Mouse (Mus musculus) thymus, postnatal 36 days (tissue): ENCODE results near the gene Sugt1.
A peak's percentile ranks its signal among the peaks of the same experiment; 100 is the strongest.

Source experiments
- DNase-seq, 2 experiments: peaks; one replicate each; pipeline ENCODE4 v3.0.0; 2022; ENCODE audit warnings: mixed read lengths in 2 of 2

The Sugt1 gene

DNA sequence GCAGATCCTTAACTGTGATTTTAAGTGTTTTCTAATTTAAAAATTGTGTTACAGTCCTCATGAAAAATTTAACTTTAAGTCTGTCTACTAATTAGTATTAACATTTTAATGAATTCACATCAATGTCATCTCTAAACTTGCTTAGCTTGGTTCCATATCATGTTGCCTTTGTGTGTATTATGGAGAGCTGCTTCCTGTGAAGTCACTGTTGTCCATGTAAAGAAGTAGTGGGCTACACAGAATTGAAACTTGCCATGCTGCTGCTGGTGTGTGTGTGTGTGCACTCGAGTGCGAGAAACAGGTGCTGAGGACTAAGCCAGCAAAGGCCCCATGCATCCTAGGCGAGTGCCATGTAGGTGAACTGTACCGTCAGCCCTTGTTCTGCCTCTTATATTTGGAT lies 19.9 kb downstream of the Sugt1 start:
- no peak for DNase-seq

DNA sequence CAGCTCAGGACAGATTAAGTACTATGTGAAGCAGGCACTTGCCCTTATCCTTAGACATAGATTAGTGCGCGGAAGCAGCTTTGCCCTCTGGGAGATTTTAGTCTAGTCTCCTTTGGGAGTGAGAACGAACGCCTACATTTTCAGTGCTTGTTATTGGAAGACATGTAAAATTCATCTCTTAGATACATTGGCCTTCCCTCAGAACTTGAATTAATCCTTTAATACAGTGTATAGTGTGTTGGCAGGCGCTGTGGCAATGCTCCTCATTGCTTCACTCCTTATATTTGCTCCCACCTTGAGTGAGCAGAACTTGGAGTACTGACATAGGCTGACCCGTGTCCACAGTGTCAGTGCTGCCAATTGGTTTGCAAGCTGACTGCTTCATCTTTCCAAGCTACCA lies 20.8 kb downstream of the Sugt1 start:
- no peak for DNase-seq

DNA sequence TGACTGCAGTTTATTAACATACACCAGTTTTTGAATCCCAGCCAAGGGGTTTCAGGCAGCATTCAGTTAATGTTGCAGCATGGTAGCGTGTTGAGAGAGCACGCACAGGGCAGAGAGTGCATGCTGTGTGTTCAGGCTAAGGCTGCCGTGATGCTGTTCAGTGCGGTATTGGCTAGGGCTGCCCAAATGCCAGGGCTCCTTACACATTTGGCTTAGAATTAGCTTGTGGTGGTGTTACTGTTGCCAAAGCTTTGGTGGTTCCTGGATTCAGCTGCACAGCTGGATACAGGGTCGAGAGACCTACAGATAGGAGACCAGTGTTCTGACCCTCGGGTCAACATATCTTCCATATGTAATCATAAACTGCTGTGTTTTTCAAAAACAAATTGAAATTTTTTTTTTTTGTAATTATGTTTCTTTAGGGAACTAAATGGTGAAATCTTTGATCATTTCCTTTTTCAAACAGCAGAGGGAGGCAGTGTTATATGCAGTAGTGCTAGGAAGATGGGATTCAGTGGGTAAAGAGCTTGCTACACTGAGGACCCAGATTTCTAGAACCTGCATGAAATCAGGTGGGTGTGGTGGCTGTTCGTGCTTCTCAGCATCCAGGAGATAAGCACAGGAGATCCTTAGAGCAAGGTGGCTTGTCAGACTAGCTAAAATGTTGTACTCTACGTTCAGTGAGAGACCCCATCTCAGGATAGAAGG lies 29.8 kb downstream of the Sugt1 start:
- DNase-seq: no peak

DNA sequence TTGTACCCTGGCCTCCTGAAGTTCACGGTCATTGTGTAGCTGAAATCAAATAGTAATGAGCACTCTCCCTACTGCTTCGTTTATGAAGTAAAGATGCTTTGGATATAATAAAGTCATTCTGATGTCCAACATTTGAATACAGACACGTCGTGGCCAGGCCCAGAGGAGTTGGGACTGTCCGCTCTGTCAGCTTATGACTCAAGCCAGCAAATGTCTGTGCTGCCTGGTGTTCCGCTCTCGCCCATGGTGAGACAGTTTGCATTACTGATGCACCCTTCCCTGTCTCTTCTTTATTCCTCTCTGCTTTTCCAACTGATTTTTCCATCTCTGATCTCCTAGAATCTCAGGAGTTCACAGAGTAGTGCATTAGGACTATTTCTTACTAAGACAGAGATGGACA lies 32.3 kb downstream of the Sugt1 start:
- no peak for DNase-seq

DNA sequence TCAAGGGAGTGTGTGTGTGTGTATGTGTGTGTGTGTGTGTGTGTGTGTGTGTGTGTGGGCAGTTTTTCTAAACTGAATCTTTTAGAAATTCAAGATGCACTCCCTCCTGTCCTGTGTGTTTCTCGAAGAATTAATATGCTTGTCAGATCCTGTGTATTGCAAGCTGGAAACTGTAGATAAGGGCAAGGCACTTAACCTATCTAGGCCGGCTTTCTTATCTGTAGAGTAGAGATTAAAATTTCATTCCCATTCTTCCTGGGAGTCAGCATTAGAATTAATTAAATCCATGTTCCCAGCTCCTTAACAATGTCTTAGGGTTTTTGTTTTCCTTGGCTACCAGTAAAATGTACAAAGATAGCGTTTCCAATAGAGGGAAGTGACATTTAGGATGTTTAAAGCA lies 33.7 kb downstream of the Sugt1 start:
- no peak for DNase-seq

DNA sequence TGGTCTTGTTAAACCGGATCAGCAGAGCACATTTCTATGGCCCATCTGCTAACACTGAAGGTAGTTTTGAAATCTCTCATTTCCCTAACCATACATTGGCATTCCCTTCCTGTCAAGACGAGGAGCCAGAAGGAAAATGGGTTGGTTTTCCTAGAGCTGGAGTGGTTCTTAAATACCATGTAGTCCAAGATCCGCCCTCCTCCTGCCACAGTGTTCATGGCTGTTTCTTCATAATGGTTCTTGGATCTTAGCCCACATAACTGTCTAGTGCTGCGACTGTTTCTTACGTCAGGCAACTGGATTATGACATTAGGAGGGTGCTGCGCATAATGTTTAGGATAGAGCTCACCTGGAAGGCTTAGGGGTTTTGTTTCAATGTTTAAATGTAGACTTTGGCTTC lies 44.8 kb downstream of the Sugt1 start:
- DNase-seq: no peak

DNA sequence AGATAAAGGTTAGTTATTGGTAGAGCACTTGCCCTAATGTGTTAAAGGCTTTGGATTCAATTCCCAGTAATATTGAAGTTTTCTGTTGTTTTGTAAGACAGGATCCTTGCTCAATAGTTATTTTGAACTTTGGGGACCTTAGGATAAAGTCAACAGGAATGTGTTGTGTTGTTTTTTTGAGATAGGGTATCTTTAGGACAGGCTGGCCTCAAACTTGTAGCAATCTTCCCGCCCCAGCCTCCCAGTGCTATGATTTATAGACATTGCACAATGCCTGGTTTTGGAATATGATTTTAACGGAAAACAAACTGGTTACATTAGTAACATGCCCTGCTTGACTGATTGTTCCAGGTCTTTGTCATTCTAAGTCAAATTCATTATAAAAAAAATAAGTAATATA lies 45.7 kb downstream of the Sugt1 start:
- no peak for DNase-seq

DNA sequence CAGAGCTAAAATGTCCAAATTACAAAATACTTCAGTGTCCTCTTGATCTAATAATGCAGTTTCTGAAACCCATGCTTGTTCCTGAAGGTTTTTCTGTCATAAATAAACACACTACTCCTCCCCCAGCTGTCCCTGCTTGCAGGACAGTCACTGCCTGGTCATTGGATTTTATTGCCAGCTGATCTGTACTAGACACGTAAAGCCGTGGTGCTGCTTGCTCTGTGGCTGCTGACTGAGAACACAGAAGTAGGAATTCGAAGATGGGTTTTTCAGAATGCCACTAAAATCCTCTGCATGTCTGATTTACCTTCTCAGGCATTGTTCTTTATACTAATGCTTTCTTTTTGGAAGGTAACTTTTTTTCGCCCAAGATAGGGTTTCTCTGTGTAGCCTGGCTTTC lies 49.3 kb downstream of the Sugt1 start:
- DNase-seq: no peak

DNA sequence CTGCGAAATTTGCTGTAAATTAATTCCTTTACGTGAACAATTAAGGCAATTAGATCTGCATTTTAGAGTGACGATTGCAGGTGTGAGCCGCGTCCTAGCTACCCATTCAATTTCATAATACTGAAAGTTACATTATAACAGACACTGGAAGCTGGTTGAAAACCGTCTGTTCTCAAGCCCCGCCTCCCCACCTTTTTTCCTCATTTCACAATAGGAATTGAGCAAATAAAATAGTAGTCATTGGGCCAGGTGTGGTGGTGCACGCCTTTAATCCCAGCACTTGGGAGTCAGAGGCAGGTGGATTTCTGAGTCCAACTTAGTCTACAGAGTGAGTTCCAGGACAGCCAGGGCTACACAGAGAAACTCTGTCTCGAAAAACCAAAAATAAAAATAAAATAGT lies 54.6 kb downstream of the Sugt1 start:
- no peak for DNase-seq

DNA sequence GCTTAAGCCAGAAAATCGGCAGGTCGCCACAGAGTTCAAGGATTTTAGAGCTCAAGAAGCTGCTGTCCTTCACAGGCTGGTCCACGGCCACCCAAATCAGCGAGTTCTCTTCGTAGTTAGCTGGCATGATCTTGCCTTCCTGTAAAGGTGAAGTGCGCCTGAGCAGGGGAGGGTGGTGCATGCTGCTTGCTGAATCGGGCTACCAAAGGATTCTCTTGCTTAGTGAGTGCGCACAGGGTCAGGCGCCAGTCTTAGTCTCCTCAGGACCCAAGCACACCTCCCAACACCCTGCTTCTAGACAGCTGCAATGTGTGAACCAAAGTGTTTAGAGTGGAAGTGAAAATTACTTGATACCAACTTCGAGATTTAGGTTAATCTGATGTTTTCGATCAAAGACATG lies 57.9 kb downstream of the Sugt1 start:
- no peak for DNase-seq

DNA sequence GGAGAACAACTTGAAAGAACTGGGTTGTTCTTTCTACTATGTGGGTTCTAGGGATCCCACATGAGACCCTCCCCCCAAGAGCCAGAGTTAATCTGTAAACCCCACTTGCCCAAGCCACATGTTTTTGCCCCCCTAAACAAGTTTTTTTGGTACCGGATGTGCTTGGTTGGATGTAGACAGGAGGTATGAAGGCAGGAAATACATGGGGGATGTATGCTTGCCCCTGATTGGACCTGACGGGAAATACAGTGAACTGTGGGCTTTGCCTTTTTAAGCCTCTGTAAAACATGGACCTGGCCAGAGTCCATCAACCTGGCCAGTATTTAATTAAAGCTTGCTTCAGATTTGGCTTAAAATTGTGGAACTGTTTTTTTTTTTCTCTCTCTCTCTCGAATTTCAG lies 62.2 kb downstream of the Sugt1 start:
- DNase-seq: no peak

DNA sequence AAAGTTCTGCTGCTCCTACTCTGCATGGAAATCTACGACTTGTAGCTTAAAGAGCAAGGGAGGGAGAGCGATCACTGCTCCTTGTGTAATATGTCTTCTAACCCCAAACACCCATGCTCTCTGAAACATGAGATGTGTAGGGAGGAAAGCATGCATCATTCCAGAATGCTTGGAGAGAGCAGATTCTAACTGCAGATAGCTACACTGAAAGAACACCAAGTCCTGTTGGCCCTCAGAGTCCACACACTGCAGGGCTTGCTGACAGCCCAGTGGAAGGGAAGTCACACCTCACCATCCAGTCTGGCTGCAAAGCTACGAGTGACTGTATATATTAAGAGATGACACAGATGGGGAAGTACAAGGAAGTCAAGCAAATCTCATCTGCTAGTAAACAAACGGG lies 65.2 kb downstream of the Sugt1 start:
- no peak for DNase-seq

DNA sequence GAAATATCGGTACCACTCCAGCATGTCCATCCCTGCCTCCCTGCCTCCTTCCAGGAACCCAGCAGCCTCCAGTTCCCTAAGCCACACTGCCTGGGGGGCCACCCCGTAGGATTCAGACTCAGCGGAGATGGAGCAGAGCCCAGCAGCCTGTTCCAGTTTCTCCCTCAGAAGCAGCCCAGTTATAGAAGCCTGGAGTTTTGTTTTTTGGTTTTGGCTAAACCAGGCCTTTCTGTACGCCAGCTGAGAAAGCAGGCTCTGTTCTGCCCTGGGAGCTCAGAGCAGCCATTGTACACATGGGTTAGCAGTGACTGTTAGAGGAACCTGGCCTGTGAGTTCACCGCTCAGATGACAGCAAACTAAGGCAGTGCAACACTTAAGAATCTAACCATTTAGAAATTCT lies 70.8 kb downstream of the Sugt1 start:
- DNase-seq: no peak

DNA sequence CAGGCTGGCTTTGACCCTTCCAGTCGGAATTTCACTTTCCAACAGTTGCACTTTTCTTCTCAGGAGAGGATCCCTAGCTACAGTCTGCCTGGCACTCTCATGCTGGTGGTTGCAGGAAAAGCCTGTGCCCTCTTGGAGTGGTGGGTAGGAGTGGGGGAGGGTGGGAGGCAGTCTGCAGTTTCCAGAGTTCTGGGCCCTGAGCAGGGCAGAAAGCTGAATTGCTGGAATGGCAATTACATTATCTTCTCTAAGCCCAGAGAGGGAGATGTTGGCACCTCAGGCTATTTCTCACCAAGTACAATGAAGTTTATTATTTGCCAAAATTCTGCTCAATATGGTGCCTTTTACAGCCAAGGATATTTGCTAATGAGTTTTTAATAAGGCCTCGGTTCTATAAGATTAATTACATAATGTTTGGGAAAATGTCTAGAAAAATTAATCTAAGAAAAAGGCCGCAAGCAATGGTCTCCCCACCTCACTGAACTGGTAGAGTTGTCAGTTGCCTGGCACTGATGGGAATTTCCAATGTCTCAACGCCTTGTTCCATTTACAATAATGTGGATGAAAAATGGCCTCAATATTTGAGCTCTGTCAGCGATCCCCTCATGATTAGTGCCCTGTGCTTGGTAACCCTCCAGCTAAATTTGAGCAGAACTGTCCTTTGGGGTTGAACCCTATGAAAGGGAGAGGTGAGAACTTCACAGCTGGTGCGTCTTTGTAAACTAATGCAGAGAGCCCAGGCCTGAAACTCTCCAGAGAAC lies 71.4 kb downstream of the Sugt1 start:
- no peak for DNase-seq

DNA sequence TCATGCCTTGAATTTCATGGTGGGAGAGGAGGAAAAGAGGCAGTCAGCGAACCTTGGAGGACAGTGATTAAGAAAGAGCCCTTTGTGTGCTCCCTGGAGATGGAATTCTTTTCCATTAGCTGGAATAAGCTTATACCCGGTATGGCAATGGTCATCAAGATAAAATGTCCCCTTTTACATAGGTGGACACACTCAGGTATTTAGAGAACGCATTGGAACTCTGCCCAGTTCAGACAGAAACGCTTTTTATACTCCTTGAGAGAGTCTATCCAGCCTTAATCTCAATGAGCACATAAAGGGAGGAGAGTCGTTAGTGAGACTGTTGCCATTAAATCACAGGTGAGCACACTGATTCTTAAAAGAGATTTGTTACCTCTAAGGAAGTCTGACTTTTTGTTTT lies 73.0 kb downstream of the Sugt1 start:
- DNase-seq: no peak

DNA sequence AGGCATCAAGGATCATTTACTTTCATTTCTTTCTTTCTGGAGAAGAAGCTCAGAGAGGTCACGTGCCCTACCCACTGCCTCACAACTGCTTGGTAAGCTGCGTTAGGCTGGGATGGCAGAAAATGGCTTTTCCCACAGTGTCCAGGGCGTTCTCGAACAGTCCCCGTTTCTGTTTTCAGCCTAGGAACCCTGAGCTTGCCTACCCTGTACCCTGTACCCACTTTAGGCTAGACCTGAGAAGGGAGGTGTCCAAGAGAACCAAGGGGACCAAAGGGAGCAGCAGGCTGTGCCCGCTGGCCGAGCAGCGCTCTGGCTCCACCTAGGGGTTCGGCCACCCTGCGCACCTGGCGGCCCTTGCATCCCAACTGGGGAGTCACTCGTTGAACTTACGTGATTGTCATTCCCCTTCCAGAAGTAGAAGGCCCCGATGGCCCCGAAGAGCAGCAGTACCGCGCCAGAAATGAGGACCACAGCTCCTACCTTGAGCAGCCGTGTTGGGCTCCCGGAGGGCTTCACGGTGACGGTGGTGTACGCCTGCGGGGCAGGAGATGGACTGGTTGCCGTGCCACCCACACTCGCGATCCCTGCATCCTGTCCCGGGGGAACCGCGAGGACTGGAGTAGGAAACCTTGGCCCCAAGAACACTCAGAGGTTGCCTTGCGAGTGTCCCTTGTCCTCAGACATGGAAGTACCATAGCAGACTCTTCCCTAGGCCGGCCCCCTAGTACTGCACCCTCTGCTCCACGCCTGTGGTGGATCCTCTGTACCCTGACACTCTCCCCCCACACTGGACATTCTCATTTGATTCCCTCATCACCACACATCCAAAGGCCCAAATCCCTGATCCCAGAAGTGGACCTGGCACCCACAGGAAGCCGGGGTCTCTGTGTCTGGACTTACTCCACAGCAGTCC lies 73.8 kb downstream of the Sugt1 start:
- peak; percentile 76 to 82 for DNase-seq

DNA sequence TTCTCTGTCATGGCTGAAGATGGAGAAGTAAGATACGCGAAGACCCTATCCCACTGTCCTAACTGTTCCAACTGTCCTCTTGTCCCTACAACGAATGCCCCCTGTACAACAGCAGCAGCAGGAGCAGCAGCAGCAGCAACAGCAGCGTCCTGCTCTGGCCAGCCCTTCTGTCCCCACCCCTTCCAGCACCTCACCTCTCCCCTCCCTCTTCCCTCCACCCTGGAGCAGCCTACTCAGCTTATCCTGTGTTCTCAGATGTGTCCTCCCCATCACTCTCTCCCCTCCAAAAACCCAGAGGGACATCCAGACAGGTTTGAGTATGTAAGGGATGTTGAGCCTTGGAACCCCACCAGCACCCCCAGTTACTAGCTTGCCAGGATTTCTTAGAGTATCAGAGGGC lies 74.5 kb downstream of the Sugt1 start, which contains the start of gene Cnmd:
Cnmd (minus strand) TSS at position 170 of the 400 bp plus-strand sequence.
- DNase-seq: no peak

DNA sequence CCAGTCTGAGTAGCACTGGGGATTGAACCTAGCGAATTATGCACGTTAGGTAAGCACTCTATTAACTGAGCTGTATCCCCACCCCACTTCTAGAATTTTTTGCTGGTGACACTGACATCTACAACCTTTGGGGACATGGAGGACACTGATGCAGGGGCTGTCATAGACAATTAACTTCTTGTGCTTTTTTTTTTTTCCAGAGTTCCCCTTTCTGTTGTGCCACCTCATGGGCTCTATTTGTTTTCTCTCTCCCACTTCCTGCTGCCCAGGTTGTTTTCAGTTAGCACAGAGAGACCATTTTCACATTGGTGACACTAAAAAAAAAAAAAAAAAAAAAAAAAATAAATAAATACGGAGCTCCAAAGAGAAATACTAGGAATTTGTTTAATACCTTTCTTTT lies 83.5 kb downstream of the Sugt1 start:
- no peak for DNase-seq

DNA sequence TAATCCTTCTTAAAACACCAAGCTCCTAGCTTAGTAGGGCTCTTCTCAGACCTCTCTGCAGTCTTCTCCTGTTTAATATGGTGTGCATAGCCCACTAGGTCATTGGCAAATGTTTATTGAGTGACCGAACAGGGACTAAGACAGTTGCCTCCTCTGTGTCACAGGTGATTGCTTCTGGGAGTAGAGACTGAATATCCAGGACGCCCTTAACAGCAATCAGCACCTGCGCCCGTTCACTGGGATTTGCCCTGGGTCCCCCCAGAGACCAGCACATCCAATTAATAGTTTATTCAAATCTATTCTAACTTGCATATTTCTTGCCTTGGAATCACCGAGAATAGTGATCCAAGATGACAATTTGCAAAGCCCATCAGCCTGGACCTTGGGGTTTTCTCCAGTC lies 85.1 kb downstream of the Sugt1 start:
- DNase-seq: no peak

DNA sequence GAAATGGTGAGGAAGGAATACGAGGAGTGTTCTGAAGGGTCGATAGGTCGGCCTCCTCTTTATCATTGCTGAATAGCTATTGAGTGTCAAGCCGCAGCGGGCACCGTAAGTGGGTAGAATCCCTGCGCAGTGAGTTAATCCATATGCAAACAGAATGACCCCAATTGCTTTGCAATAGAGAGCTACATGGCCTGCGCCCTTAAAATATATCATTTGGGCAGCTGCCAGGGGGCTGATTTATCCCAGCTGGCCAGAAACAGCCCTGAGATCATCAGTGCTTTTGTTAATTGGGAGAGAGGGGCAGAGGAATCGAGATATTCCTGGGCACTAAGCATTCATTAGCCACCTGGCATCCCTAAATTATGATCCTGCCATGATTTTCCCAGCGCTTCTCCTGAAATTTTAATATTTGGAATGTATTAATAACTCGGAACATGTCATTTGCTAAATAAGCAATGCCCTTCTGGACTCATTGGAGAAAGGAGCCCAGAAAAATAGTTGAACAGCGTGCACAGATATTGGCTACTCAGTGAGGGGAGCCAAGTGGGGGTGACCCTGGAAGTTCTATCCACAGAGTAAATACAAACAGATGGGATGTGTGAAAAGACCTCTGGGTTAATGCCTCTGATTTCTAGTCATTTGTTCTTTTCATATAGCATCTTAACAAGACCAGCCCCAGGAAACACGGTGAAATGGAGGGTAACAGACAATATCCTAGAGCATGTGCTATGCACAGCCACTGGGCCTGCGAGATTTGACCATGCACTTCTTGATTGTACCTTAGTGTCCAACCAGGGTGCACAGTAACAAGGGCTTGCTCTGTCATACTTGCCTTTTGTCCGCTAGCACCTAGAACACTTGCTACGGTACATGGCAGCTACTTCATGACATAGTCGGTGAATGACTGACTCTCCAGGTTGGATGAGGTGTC lies 85.9 kb downstream of the Sugt1 start:
- no peak for DNase-seq

DNA sequence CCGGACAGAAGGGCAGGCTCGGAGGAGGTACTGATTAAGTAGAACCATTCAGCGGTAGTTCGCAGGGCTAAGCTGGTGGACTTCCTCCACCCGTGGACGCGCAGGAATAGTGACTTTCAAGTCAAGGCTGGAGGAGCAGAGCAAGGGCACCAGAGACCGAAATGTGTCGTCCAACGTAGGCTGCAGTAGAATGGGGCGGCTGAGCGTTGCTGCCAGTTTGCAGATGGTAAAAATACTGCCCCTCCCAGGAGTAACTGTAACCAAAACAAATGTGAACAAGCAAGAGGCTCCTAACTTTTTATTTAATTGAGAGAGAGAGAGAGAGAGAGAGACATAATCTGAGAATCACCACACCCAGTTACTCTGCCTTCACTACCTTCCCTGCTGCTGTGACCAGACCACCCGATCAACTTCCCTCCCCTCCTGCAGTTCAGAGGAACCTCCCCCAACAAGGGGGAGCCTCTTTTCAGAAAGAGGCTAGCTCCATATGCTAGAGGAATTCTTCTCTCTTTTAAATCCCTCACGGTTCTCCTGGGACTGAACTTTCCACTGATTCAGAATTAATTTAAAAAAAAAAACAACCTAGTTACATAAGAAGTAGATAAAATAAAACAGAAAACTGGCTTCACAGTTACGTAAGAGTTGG lies 89.7 kb downstream of the Sugt1 start:
- no peak for DNase-seq
